Mouse (Mus musculus): Measurements from ENCODE around the gene Kiss1r. TPM values are rescaled to one million over a fixed set of nuclear protein-coding genes. Genes with fewer than 3 reads are reported as not detected.

Kiss1r gene
- total RNA-seq, 2 experiments from 2014 or later, result 5.0 to 8.9 TPM

DNA sequence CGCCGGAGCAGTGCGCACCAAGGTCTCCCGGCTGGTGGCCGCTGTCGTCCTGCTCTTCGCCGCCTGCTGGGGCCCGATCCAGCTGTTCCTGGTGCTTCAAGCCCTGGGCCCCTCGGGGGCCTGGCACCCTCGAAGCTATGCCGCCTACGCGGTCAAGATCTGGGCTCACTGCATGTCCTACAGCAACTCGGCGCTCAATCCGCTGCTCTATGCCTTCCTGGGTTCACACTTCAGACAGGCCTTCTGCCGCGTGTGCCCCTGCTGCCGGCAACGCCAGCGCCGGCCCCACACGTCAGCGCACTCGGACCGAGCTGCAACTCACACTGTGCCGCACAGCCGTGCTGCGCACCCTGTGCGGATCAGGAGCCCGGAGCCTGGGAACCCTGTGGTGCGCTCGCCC lies 4.8 kb downstream of the Kiss1r start:
- no peak for DNase-seq (ENCODE audit: low spot score in 2 of 2)

DNA sequence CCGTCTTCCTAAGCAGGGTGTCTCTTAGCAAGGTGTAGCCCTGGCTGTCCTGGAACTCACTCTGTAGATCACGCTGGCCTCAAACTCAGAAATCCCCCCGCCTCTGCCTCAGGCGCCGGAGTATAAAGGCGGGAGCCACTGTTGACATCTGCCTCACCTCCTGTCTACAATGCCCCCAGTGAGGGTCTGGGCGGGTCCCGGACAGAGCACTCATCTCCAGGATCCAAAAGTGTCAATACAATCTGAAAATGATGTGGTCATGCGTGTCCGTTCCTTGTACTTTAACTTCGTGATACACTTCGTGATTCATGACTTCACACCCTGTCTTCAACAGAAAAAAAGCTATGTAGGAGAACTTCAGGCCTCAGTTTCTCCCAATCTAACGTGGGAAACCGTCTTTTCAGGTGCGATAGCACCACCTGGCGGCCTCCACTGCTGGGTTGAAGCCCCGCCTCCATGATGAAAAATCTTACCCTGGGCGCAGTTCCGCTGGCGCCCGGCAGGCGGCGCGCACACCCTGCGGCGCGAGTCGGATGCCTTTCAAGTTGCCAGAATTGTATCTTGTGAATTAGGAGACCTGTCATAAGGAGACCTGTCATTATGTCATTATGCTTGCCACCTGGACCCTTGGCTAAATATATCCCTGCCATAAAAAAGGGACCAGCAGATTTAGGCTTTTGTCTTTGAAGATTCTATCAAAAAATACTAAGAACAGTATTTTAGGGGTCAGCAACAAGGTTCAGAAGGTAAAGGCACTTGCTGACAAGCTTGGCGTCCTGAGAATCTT lies 8.4 kb downstream of the Kiss1r start:
- peak; percentile 96 to 97 for DNase-seq (ENCODE audit: low spot score in 2 of 2)

DNA sequence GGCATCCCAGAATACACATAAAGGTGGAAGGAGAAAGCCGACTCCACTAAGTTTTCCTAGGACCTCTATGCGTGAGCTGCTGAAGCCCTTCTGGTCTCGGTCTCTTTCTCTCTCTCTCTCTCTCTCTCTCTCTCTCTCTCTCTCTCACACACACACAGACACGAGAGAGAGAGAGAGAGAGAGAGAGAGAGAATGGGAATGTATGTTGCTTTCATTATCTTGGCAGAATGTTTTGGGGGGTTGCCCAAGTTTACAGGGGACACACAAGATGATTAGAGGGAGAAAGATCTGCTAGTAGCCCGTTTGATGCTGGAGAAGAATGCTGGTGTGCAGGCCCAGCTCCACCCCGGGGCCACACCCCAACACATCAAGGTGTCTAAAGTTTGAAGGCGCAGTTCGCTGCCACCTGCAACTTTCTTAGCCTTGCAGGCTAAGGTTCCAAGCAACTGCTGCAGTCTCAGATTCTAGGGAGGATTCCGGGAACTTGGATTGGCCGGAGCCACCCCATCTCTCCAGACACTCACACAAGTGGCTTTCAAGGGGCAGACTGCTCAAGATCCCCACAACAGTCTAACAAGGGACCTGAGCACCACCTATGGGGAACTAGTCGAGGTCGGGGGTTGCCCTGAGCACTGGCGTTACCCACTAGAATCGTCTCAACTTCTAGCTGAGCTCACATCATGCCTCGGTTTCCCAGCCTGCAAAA lies 9.2 kb downstream of the Kiss1r start:
- peak in 1 of 2 experiments; percentile 34 for DNase-seq (ENCODE audit: low spot score in 2 of 2)

DNA sequence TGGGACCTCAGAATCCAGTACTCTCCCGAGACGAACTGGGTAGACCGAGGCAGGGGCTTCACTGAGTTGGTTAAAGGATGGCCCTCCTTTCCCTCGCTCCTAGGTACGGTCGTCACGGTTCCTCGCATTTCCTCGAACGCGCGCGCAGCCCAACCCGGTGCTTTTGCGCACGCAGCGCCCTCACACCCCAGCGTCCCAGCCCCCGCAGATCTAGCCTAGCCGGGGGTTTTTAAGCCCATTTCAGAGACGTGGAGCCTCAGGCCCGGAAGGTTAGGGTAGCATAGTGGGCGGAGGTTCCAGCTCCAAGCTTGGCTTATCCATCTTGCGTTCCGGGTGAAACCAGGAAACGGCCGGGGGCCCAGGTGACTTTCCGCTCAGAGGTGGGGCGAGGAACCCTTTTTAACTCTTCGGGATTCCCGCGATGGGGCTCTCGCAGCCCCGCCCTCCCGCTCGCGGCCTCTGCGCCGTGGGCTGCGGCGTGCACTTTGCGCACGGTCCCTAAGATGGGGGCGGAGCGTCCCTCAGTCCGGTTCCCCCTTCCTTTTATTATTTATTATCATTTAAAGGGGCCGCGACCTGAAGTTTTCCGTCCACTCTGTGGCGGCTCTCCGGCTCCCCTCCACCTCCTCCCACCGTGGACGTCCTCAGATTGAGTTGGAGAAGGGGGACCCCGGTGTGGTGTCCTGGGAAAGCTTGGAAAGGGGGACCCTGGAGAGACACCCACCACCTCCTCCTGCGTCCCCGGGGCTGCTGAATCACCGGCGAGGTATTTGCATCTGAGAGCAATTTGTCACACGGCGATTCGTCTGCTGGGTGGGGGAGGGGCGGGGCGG lies 9.9 kb downstream of the Kiss1r start, which contains the start of gene Arid3a:
TSS of gene Arid3a (plus strand) at position 553 of the 833 bp plus-strand sequence.
- DNase-seq (ENCODE audit: low spot score in 2 of 2), result peak; percentile 83 to 87

DNA sequence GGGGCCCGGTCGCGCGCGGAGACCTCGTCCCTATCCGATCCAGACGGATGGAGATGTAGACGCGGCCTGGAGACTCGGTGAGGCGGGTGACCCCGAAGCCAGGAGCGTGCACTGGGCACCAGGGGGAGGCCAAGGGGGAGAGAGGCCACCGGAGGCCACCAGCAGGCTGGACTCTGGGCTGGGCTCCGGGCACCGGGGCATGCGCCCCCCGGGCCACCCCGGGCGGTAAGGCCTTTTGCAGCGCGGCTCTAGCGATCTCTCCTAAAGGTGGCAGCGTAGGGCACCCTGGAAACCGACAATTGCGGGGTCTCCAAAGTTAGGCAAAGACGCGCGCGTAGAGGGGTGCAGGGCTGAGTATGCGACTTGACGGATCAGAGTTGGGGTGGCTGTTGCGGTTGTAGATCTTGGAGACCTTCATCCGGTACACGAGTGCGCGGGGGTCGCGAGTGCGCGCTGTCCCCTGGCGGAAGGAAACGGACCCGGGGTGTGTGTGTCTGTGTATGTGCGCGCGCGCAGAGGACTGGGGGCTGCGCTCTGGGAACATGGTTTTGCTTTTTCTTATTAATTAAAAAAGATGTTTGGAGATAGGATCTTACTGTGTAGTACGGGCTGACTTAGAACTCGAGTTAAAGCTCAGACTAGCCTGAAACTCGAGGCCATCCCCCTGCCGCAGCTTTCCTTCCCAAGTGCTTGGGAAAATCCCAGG lies 10.7 kb downstream of the Kiss1r start:
- peak; percentile 58 to 66 for DNase-seq (ENCODE audit: low spot score in 2 of 2)

DNA sequence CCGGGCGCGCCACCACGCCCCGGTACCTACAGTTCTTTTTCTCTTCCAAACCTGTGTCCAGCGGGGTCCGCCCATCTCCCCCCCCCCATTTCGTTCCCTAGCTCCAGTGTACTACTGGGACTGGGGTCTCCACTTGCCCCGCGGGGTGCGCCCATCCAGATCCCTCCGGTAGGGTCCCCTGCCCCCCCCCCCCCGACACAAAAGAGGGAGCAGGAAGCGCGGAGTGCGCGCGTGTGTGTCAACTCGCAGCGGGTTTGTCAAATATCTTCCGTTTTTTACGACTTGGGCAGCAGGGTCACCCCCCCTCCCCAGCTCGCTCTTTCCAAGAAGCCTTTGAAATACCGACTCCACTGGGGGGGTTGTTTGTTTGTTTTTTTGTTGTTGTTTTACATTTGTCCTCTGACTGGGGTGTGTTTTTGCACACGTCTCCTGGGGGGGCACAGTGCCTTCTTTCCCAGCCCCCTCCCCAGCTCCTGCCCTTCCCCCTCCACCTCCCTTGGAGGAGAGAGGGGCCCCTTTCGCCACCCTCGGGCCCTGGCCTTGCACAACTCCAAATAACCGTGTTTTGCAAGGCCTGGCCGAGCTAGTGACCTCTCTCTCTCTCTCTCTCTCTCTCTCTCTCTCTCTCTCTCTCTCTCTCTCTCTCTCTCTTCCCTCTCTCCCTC lies 11.4 kb downstream of the Kiss1r start:
- no peak for DNase-seq (ENCODE audit: low spot score in 2 of 2)

DNA sequence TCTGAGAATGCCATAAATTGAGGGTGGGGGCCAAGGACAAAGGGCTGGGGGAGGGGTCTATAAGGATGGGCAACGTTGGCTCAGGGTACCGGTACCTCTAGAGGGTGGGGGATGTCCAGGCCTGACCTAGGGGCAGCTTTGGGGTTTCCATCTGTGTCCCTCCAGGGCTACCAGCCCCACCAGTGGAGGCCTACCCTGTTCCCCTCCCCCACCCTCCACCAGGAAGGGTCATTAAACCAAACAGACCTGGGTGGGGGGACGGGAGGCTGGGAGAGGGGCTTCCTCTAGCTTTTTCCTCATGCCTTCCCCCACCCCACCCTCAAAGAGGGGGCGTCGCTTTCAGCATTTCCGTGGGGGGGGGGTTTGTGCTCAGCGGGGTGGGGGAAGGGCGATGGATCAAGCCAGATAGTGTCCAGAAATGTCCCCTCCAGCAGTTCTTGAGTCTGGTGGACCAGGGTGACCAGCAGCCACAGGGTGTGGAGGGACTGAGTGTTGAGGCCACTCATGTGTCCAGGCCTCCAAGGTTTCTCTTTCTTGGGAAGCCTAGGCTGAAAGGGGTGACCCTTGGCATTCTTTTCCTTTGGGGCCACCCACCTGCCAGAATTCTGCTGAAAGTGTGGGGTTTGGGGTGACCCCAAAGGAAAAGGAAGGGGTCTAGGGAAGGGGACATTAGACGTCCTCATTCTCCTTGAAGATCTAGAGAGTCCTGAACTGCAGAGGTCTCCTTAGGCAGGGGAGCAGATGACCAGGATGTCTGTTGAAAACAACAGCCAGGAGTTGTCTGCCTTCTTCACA lies 12.3 kb downstream of the Kiss1r start:
- DNase-seq (ENCODE audit: low spot score in 2 of 2), result no peak

DNA sequence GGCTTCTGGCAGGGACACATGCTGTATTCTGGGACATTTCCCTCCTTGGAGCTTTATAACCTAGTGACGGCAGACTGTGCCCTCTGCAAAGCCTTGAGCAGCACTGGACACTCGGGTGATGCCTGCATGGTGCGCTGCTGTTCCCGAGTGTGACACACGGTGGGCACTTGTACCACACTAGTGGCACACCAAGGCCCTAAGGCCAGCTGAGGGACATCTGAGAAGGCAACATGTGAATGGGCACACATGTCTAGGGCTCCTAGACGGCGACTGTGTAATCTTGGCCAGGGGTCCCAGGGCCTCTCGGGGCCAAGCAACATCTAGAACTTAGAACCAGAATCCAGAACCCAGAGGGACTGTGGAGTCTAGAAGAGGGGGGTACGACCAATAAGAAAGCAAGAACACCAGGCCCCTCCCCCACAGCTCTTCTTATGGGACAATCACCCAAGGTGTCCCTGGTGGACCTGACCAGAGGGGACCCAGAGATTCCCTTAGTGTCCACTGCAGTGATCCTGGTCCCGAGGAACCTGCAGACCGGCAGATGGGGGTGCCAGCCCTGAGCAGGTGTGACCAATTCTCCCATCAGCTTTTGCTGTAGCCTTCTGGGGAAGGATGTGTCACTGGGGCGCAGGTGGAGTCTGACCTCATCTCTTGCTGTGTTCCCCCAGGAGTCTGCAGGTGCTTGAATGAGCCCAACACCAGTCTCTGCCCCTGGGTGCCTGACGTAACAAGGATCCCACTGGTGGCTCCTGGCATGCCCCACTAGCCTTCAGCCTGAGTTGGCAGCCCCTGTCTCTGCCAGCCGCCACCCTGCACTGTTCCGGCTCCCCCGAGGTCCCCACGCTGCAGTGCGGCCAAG lies 13.4 kb downstream of the Kiss1r start:
- DNase-seq (ENCODE audit: low spot score in 2 of 2), result no peak

DNA sequence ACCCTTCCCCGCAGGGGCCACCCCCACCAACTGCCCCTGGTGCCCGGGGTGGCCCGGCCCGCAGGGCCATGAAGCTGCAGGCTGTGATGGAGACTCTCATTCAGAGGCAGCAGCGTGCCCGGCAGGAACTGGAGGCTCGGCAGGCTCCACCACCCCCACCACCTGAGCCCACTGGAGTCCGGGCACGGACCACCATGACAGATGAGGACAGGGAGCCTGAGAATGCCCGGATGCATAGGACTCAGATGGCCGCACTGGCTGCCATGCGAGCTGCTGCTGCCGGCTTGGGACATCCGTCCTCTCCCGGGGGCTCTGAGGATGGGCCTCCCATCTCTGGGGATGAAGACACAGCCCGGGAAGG lies 14.0 kb downstream of the Kiss1r start:
- no peak for DNase-seq (ENCODE audit: low spot score in 2 of 2)

DNA sequence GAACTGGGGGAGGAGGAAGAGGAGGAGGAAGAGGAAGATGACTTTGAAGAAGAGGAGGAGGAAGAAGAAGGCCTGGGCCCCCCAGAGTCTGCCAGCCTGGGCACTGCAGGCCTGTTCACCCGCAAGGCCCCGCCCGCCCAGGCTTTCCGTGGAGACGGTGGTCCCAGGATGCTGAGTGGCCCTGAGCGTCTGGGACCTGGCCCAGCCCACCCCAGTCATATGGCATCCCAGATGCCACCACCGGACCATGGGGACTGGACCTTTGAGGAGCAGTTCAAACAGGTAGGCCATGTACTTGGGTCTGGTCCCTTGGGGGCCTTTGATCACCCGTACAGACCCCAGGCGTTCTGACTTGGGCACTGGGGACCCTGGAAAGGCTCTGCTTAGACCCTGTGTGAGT lies 15.0 kb downstream of the Kiss1r start:
- no peak for DNase-seq (ENCODE audit: low spot score in 2 of 2)

DNA sequence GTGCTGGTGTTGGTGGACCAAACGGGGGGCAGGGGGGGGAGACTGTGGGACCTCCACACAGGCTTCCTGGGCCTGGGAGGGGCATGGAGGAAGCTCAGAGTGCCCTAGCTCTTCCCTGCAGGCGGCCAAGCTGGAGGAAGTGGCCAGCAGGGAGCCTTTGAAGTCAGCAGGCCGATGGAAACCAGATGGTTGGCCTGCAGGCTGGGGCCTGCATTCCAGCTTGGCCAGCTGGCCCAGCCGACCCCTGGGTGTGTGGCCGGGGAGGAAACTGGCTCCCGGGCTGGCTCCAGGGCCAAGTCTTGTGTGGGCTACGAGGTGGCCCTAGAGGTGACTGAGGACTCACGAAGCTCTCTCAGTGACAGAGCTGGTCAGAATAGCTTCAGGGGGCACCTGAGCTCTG lies 16.0 kb downstream of the Kiss1r start:
- peak in 1 of 2 experiments; percentile 60 for DNase-seq (ENCODE audit: low spot score in 2 of 2)

DNA sequence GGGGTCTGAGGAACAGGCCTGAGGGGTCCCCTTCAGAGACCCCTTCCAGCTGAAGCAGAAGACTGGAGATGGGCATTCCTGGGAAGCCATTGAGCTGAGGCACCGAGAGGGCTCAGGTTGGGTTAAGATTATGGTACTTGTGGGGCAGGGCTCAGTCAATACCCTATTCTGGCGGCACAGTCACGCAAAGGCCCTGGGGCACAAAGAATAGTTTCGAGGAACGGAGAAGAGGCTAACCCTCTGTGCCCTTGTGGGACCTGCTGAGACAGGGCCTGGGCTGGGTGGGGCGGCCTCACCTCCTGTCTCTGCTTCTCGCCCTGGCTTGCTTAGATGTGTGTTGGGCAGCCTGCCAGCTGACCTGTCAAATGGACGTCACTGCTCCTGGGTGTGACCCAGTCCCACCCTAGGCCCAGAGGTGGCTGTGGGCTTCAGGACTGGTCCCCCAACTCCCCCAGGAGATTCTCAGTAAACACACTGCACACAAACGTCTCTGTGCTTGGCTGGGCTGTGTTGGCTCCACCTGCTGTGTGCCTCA lies 16.4 kb downstream of the Kiss1r start:
- DNase-seq (ENCODE audit: low spot score in 2 of 2), result no peak

DNA sequence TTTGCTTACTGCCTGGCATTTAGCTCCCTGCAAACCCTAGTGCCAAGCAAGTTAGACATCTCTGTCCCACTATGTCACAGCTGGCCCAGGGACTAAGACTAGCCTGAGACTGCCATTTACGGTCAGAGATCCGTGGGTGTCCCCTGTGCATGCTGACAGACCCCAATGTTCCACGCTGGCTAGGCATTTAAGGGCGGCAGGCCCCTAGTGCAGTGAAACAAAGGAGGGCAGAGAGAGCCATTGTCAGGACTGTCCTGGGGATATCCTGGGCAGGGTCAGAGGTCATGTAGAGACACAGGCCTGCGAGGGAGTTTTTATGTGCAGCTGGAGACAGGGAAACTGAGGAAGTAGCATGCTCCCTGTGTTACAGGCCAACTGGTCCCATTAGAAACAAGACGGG lies 17.1 kb downstream of the Kiss1r start:
- no peak for DNase-seq (ENCODE audit: low spot score in 2 of 2)

DNA sequence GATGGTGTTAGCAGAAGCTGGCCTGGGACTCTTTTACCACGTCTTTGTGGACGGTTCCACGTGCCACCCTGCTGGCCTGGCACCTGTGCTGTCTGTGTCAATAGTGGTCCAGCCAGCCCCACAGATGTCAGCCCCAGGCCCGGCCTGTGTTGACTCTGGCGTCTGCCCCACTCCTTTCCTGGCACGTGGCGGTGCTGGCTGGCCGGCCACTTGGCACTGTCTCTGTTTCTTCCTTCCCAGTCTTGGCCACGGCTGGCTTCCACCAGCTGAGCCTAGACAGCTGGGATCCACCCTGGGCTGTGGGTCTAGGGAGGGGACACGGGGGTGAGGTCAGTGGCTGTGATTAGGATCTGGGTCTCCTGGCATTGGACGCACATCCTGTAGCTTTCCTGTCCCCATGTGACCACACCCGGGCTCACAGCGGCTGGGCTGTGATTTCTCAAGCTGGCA lies 17.5 kb downstream of the Kiss1r start:
- peak; percentile 78 to 82 for DNase-seq (ENCODE audit: low spot score in 2 of 2)

DNA sequence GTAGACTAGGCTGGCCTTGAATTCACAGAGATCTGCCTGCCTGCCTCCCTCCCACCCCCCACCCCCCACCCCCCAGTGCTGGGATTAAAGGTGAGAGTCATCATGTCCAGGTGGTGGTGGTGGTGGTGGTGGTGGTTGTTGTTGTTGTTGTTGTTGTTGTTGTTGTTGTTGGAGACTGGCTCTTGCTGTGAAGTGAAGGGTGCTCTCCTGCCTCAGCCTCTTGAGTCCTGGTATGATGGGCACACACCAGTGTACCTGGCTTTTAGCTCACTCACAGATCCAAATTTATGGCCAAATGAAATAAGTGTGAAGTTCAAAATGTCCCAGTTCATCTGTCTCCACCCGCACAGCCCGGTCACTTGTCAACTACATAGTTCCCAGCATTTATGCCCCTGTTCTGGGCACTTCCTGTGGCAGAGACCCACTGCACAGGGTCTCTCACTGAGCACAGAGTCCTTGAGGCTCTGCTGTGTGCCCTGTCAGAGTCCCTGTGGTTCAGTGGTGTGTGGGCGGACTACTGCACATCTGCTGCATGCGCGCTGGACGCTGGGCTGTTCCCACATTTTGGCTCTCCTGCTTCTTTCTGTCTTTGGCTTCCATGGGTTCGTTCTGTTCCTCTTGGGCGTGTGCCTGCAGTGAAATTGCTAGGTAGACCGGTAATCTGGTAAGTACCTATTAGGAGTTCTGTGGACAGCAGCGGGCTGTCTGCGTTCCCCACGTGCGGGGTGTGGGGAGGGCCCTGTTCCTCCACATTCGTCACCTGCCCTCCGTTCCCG lies 18.2 kb downstream of the Kiss1r start:
- DNase-seq (ENCODE audit: low spot score in 2 of 2), result no peak

DNA sequence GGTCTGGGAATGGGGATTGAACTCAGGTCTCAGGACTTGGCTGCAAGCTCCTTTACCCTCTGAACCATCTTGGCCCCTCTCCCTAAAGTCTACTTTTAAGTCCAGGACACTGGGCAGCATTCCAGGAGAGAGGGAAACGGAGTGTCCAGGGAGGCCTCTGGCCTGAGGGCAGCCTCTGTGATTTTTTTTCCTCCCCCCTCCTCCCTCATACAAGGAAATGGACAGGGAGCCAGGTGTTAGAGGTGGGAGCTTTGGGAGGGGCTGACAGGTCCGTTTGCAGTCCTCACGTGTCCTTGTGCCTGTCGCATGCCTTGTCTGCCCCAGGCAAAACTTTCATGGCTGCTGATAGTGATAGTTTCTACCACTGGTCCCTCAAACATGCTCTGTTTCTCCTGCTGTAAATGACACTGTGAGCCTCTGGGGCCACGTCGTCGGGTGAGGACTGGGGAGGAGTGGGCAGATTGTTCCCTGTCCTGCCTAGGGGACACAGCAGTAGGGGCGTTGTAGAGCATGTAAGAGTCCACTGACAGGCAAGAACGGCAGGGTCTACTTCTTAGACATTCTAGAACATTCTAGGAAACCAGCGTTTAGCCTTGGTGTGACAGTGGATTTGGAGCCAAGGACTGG lies 19.6 kb downstream of the Kiss1r start:
- DNase-seq (ENCODE audit: low spot score in 2 of 2), result no peak

DNA sequence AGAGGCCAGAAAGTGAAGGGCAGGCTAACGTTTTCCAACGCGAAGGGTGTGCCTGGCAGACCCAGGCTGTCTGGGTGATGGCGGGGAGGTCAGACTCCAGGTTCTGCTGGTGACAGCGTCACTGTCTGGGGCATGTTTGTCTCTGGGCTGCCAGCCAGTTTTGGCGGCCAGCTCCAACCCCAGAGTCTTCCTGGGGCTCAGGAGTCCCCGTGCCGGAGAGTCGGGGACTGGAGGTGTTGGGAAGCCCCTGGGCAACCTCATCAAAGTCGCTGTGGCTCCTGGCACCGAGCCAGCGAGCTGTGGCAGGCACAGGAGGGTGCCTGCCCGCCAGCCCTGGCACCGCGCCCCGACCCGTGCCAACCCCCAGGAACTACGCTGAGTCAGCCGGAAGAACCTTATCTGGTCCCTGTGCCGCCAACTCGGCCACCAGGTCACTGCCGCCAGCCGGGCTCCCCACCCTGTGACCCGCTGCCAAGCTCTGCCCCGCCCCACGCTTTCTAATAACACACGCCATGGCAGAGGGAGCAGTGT lies 20.2 kb downstream of the Kiss1r start:
- DNase-seq (ENCODE audit: low spot score in 2 of 2), result no peak

All from layer of hippocampus, postnatal 14 days (tissue).